Mouse (Mus musculus): ENCODE data around the gene Nek3. TPM values are rescaled to one million over a fixed set of nuclear protein-coding genes. Genes with fewer than 3 reads are reported as not detected.
"Not testable (repeated sequence)": the region's sequence is repeated elsewhere in the genome, so short reads cannot be mapped to it uniquely, and the experiment has no call there.

Nek3 gene
- total RNA-seq, 1 experiment from 2014 or later, result 1.2 TPM

DNA sequence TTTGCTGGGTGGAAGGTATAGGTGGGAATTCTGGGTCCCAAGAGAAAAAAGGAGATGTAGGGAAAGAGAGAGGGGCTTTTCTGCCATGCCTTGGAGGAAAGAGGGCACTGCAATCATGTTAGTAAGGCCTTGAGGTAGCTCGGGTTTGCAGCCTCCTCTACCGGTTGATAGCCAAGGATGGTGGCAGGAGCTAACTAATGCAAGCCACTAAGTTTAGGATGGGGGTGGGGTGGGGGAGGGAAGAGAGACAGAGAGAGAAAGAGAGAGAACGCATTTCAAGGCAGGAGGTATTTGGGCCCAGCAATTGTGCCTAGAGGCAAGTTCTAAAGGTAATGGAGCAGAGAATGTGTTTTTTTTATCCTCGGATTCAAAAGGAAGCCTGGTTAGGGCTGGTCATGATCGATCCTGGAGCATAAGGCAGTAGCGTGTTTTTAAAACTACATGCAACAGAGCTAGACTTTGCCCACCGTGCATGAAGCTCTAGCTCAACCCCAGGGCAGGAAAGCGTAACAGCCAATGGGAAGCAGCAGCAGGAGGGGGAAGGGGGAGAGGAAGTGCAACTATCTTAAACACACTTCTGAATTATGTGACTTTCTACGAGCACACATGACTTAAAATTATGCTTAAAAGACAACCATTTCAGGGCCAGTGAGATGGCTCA is 18.4 kb downstream of the Nek3 start:
- ATAC-seq (replicated peaks; ENCODE audit: insufficient number of reproducible peaks, low FRiP score, low TSS enrichment, poor library complexity, severe bottlenecking), result no peak

- no peak for ATAC-seq (replicated peaks; ENCODE audit: insufficient number of reproducible peaks, low FRiP score, low TSS enrichment, poor library complexity, severe bottlenecking)
Measured at GRCm38 (mm10) chr8:22145831-22146230, 20.4 kb downstream of the Nek3 start.

GRCm38 (mm10) chr8:22143764-22144491 is 22.3 kb downstream of the Nek3 start:
- no peak for ATAC-seq (replicated peaks; ENCODE audit: insufficient number of reproducible peaks, low FRiP score, low TSS enrichment, poor library complexity, severe bottlenecking)

DNA sequence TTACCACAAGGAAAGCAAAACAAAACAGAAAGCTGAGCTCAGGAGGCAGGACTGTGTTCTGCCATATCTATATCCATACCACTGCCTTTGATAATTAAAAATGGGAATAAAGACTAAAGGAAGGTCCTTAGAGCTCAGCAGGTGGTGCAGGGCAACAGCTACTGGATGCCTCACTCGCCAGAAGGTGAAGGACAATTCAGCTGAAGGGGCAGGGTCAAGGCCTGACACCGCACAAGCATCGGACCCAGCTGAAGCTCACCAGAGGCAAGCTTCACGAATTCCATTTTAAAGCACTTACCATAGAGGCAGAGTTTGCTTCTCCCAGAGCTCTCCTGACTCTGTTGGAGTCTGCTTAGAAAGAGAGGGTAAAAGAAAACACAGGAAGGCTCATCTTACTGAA is 23.6 kb downstream of the Nek3 start:
- ATAC-seq (replicated peaks; ENCODE audit: insufficient number of reproducible peaks, low FRiP score, low TSS enrichment, poor library complexity, severe bottlenecking), result no peak

GRCm38 (mm10) chr8:22141836-22142385 is 24.3 kb downstream of the Nek3 start:
- no peak for ATAC-seq (replicated peaks; ENCODE audit: insufficient number of reproducible peaks, low FRiP score, low TSS enrichment, poor library complexity, severe bottlenecking)

DNA sequence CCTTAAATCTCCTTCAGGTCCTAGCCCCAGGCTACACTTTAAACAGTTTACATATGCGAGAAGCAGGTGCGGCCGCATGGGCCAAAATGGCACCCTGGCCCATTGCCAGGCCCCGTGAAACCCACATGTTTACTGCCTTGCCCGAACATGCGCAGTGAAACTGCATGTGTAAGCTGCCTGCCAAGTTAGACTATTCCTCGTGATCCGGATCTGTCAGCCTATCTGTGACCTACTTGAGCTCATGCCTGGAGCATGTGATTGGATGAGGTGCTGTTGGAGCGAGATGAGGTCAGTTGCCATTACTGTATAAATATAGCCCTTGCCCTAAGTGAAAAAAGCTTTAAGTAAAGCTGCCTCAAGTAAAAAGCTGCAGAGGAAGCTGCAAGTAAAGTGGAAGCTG is 29.8 kb downstream of the Nek3 start:
- ATAC-seq (replicated peaks; ENCODE audit: insufficient number of reproducible peaks, low FRiP score, low TSS enrichment, poor library complexity, severe bottlenecking), result not testable (repeated sequence)

- no peak for ATAC-seq (replicated peaks; ENCODE audit: insufficient number of reproducible peaks, low FRiP score, low TSS enrichment, poor library complexity, severe bottlenecking)
Measured at GRCm38 (mm10) chr8:22134750-22135135, 31.5 kb downstream of the Nek3 start.

DNA sequence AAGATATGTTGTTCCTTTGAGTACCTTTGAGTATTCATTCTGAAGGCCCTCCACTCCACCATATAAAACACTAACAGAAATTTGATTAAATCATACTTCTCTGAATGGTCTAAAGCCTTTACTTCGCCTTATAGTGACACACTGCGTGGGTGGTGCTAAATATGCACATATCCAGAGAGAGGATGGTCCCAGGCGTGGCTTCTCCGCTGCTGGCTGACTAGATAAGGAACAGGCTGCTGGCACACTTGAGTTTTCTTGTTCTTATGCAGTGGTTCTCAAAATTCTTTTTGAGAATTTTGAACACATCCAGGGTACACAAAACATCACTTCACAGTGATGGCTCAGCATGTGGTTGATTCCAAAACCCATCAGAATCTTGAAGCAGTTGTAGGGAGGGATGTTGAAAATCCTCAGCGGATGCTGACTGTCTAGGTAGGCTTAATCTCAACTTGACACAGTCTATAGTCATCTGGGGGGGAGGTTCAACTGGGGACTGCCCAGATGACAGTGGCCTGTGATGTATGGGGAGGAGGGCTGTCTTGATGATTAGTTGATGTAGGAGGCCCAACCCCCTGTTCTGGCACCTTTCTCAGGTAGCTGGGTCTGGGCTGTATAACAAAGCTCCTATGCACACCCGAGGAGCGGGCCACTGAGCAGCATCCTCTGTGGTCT is 32.0 kb downstream of the Nek3 start:
- ATAC-seq (replicated peaks; ENCODE audit: insufficient number of reproducible peaks, low FRiP score, low TSS enrichment, poor library complexity, severe bottlenecking), result no peak

DNA sequence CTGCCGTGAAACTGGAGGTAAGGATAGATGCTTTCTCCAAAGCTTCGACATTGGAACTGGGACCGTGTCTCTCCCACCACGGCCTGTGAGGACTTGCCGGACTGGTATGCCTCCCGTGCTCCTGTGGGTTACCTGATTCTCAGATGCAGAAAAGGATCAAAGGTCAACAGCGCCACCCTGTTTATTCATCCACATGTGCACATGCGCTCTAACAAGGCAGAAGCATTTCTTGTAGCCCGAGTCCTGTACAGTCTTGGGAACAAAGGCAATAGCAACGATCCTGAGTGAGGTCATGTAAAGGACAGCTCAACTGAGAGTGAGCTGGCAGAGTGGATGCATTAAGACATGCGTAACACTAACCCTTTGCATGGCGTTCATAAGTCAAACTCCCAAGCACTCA is 34.2 kb downstream of the Nek3 start:
- no peak for ATAC-seq (replicated peaks; ENCODE audit: insufficient number of reproducible peaks, low FRiP score, low TSS enrichment, poor library complexity, severe bottlenecking)

DNA sequence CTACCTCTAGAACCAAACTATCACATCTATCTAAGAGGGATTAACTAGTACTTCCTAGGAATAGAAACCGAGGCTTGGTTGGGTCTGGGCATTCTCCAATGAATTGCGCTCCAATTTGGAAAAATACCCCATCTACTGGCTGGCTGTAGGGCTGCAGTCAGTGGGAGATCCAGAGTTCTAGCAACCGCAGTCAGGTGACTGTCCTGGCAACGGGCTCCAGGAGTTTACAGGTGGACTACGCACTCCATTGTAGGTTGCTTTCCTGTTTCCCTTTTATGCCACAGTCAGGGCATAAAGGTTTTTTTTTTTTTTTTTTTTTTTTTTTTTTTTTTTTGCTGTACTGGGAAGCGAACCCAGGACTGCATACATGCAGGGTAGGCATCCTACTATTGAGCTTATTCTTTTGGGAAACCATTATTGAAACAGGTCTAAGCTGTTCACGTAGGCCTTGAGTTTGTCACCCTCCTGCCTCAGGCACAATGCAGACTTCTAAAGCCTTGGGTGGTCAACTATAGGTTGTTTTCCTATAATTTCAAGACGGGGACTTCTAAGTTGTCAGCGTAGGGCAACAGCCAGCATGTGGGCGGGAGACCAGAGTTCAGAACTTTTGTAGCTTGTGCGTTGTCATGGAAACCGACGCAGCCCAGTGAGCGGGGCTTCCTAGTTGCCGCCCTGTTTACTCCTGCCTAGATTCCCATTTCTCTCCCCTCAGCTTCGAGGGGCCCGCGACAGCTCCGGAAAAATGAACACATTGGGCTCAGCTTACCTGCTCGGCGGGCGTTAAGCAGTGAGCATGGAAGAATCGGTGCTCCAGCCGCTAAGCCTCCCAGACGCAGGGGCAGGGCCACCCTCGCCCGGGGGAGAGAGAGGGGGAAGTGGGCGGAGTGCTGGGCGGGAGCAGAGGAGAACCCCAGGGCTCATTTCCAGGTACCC is 41.7 kb downstream of the Nek3 start, which contains the start of gene Nek5:
Gene Nek5 (minus strand): TSS at position 834 of the 933 bp plus-strand sequence.
- 0 out of 2 replicates have a peak, but pooled peaks have one; percentile 17 for ATAC-seq (replicated peaks; ENCODE audit: insufficient number of reproducible peaks, low FRiP score, low TSS enrichment, poor library complexity, severe bottlenecking)

GRCm38 (mm10) chr8:22107020-22107419 is 59.2 kb downstream of the Nek3 start:
- no peak for ATAC-seq (replicated peaks; ENCODE audit: insufficient number of reproducible peaks, low FRiP score, low TSS enrichment, poor library complexity, severe bottlenecking)

GRCm38 (mm10) chr8:22091568-22091967 is 74.7 kb downstream of the Nek3 start:
- no peak for ATAC-seq (replicated peaks; ENCODE audit: insufficient number of reproducible peaks, low FRiP score, low TSS enrichment, poor library complexity, severe bottlenecking)

DNA sequence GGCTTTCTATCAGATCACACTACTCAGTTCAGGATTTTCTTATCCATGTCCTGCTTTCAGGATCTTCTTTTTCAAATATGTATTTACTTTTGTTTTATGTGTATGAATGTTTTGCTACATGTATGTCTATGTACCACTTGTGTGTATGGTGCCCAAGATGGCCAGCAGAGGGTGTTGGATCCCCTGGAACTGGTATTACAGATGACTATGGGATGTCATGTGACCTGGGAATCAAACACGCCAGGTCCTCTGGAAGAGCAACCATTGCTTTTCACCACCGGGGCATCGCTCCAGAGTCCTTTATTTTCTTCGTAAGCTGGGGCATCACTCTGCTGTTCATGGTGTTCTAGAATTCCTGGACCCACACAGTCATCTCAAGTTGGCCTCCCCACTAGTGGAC is 77.0 kb downstream of the Nek3 start:
- no peak for ATAC-seq (replicated peaks; ENCODE audit: insufficient number of reproducible peaks, low FRiP score, low TSS enrichment, poor library complexity, severe bottlenecking)

DNA sequence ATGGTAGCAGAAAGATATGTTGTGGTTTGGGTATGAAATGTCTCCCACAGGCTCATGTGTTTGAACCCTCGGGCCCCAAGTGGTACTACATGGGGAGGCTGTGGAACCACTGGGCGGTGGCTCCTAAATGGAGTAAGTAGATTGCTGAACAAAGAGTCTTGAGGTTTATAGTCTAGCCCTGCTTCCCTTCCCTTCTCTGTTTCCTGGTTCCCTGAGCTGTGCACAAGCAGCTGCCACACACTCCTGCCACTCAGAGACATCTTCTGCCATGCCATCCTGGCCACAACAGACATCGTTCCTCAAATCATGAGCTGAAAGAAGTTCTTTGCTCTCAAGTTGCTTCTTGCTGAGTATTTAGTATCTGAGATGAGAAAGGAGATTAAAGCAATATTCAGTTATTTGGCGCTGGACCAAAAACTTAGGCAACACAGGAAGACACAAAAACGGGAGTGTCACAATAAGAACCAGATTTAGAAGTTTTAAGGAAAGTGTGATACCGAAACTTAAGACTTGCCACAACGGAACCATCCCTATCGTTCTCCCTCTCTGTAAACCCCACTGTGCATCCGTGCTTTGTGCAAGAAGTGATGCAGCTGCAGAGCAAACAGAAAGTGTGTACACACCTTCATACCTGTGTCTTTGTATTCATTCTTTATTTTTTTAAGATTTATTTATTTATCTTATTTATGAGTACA is 86.8 kb downstream of the Nek3 start:
- ATAC-seq (replicated peaks; ENCODE audit: insufficient number of reproducible peaks, low FRiP score, low TSS enrichment, poor library complexity, severe bottlenecking), result peak; percentile 56; the same call in 1 of the 2 replicates
